13 mouse cellular contexts compared by ENCODE assay signal in the genomic region with DNA sequence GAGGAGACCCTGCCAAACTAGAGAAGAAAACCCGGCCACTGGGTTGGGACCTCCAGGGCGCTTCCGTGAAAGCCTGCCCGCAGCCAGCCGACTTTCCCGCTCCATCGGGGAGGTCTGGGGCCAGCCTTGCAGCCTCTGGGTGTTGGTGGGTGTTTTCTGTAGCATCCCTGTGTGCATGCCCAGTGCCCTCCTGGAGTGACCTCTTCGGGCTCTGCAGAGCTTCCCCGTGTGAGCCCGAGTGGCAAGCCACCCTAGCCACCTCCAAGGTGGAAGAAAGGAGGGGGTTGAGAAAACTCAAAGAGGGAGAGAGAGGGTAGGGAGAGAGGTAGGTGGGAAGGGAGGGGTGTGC. TPM values are rescaled to one million over a fixed set of nuclear protein-coding genes. Genes with fewer than 3 reads are reported as not detected.
DNase-seq lines count a peak whose midpoint lies in the region; ATAC-seq and TF ChIP-seq lines count a peak whose summit lies in the region.
"Had no signal": no experiment of that assay in that cellular context is flagged by ENCODE, and none has a peak within 500 bp of the region (broad histone marks: within the 10 kb centered on the region; RNA-seq: fewer than 3 reads in every experiment).

No protein-coding gene starts in this region.

- no peak for ATAC-seq in hindbrain, embryonic 16.5 days
- no peak for ATAC-seq in neural tube, embryonic 14.5 days (ENCODE audit: low read depth)
- ATAC-seq in megakaryocyte-erythroid progenitor cell, adult 5-6 weeks (replicated peaks; ENCODE audit: low FRiP score, low TSS enrichment, poor library complexity, severe bottlenecking), result no peak
- ATAC-seq: Patski had no signal

- no peak for TF ChIP-seq CTCF in left cerebral cortex, adult 2 months (IDR thresholded peaks at IDR 0.05)

- 0% methylated on average over 10 of the region's 10 CpGs for WGBS in hindbrain, embryonic 16.5 days
- WGBS in neural tube, embryonic 14.5 days, result under 1% methylated on average over 10 of the region's 10 CpGs

- DNase-seq in embryo, embryonic 10.5 days (ENCODE audit: low spot score), result peak; percentile 33
- no peak for DNase-seq in embryo, embryonic 11 days
- DNase-seq in left cerebral cortex, adult 2 months (ENCODE audit: extremely low spot score in 1 of 2, low spot score in 2 of 2), result no peak
- no peak for DNase-seq in left cerebral cortex, postnatal 10 days (ENCODE audit: extremely low spot score in 1 of 2, low spot score in 2 of 2)
- DNase-seq in left cerebral cortex, postnatal 25 days (ENCODE audit: low spot score in 2 of 2), result no peak
- DNase-seq: cerebellum, postnatal 25 days; kidney, postnatal 10 days; spleen, adult 18-20 months had no signal

- peak overlapping the region; percentile 44; the same call in 1 of the 2 replicates for H3K27ac ChIP-seq in left cerebral cortex, adult 2 months
- H3K27ac ChIP-seq in hindbrain, embryonic 16.5 days (ENCODE audit: low read depth, low read length), result no peak overlapping the region
- H3K27ac ChIP-seq in neural tube, embryonic 14.5 days (ENCODE audit: low read depth, low read length), result no peak overlapping the region
- H3K27ac ChIP-seq: liver, embryonic 15.5 days had no signal

- H3K4me3 ChIP-seq in left cerebral cortex, adult 2 months, result no peak overlapping the region
- H3K4me3 ChIP-seq in hindbrain, embryonic 16.5 days (ENCODE audit: low read length), result peak overlapping the region; percentile 10; the same call in 1 of the 2 replicates
- H3K4me3 ChIP-seq in neural tube, embryonic 14.5 days (ENCODE audit: low read depth, low read length), result no peak overlapping the region
- H3K4me3 ChIP-seq: liver, embryonic 15.5 days had no signal

- intact Hi-C loops in left cerebral cortex, adult 2 months (cut with DNase I), result no loop called here
- intact Hi-C loops in left cerebral cortex, postnatal 10 days (cut with DNase I), result loop anchor here (10.0 kb wide), 1 partner anchor 184 kb away; a partner anchor contains a TSS
- intact Hi-C loops in left cerebral cortex, postnatal 25 days (cut with DNase I), result no loop called here

- H3K9ac ChIP-seq in hindbrain, embryonic 16.5 days (ENCODE audit: low read depth, low read length), result no peak overlapping the region
- no peak overlapping the region for H3K9ac ChIP-seq in neural tube, embryonic 14.5 days (replicated peaks; ENCODE audit: low read depth, low read length)
- H3K9ac ChIP-seq: liver, embryonic 15.5 days had no signal

- no peaks in the 10 kb centered on the region for H3K9me3 ChIP-seq in hindbrain, embryonic 16.5 days (ENCODE audit: control insufficient read depth, low read length)
- no peaks in the 10 kb centered on the region for H3K9me3 ChIP-seq in neural tube, embryonic 14.5 days (ENCODE audit: control insufficient read depth, low read length)
- H3K9me3 ChIP-seq: liver, embryonic 15.5 days had no signal

- H3K27me3 ChIP-seq in hindbrain, embryonic 16.5 days (replicated peaks; ENCODE audit: control insufficient read depth, insufficient read depth, low read length), result peaks cover 75% of the 10 kb centered on the region
- H3K27me3 ChIP-seq in neural tube, embryonic 14.5 days (ENCODE audit: control insufficient read depth, insufficient read depth, low read length), result peaks cover 82% of the 10 kb centered on the region

- no peaks in the 10 kb centered on the region for H3K36me3 ChIP-seq in hindbrain, embryonic 16.5 days (ENCODE audit: control insufficient read depth, insufficient read depth, low read length)
- no peaks in the 10 kb centered on the region for H3K36me3 ChIP-seq in neural tube, embryonic 14.5 days (ENCODE audit: control insufficient read depth, insufficient read depth, low read length)
- H3K36me3 ChIP-seq: liver, embryonic 15.5 days had no signal

- H3K4me1 ChIP-seq in hindbrain, embryonic 16.5 days (ENCODE audit: control insufficient read depth, insufficient read depth, low read depth, low read length), result peaks cover 15% of the 10 kb centered on the region
- peaks cover 3% of the 10 kb centered on the region; the same call in 1 of the 2 replicates for H3K4me1 ChIP-seq in neural tube, embryonic 14.5 days (ENCODE audit: control insufficient read depth, insufficient read depth, low read length)

- H3K4me2 ChIP-seq in hindbrain, embryonic 16.5 days (ENCODE audit: low read length), result peak overlapping the region; percentile 27
- peak overlapping the region; percentile 19; the same call in 1 of the 2 replicates for H3K4me2 ChIP-seq in neural tube, embryonic 14.5 days (ENCODE audit: low read depth, low read length)
- H3K4me2 ChIP-seq: liver, embryonic 15.5 days had no signal

RNA-seq across cellular contexts. Expression of a gene that starts 5.1 kb away (rescaled TPM):
- total RNA-seq in left cerebral cortex, adult 2 months (2021), result 1 to 10 TPM; 4.6 to 4.9 TPM
- total RNA-seq in left cerebral cortex, postnatal 10 days (2021), result 10 to 100 TPM in 1 of 2 experiments, 1 to 10 TPM in 1; 8.2 to 10.2 TPM
- 4.2 and 5.1 TPM in 2 replicates for polyA plus RNA-seq in hindbrain, embryonic 16.5 days (2015; fragmentation: Nextera tagmentation; extraction: Ambion mirVana)
- 3.4 and 4.5 TPM in 2 replicates for polyA plus RNA-seq in neural tube, embryonic 14.5 days (2014; fragmentation: Nextera tagmentation; extraction: Ambion mirVana)
- 1 to 10 TPM; 5.1 TPM for total RNA-seq in left cerebral cortex, postnatal 25 days (2021)
- not detected in 2 replicates for total RNA-seq in megakaryocyte-erythroid progenitor cell, adult 5-6 weeks (2014; fragmentation: Nextera tagmentation)
- total RNA-seq in megakaryocyte-erythroid progenitor cell, adult 5-6 weeks (2017), result not detected in 2 replicates

Comparison
In these comparisons a context has a peak if more than half of its experiments do, and no peak if none do; other contexts are left out.
1. RNA of a gene that starts 5.1 kb away (total RNA-seq): 8.2 to 10.2 TPM in left cerebral cortex, postnatal 10 days, 5.1 TPM in left cerebral cortex, postnatal 25 days and 4.6 to 4.9 TPM in left cerebral cortex, adult 2 months; not detected in megakaryocyte-erythroid progenitor cell, adult 5-6 weeks; every median in the first group is over 4 times any median in the second.